Mouse (Mus musculus): ENCODE measurements around the gene Grifin. TPM values are rescaled to one million over a fixed set of nuclear protein-coding genes. Genes with fewer than 3 reads are reported as not detected.

Gene Grifin
- polyA plus RNA-seq, 1 experiment from 2014 or later, result 0.45 TPM

DNA sequence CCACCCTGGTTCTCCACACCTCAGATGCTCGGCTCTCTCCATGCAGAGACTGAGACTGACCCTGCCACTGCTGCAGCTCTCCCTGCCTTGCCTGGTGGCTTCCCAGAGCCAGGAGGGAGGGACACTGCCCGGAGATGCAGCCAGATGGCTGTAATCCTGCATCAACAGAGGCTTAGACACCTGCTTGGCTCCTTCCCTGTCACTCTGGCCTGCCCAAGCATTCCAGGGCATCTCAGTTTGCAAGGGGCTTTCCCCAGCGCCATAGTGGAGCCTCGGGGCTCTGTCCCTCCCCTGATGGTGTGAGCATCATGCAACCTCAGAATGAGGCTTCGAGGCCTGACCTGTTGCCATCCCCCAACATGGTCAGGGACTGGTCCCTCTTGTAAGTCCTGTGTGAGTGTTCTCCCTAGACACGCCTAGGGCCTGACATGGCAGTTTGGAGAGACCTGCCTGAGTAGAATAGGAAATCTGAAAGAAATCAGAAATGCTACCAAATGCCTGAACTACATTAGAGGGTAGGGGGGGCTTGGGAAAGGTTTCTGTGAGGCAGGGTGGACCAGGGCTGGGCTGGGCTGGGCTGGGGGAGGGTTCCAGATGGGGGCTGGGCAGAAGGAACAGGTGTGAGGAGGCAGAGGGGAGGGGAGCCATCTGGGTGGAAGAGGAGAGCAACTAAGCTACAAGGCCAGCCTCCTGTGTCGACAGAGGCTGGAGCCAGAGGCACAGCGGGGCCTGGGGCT is 18.3 kb upstream of the Grifin start:
- 32% methylated on average over 8 of the region's 8 CpGs for WGBS
- no peaks in the 10 kb centered on the region for H3K9me3 ChIP-seq (replicated peaks)
- no peaks in the 10 kb centered on the region for H3K27me3 ChIP-seq
- no peaks in the 10 kb centered on the region for H3K36me3 ChIP-seq
- no peak overlapping the region for H3K4me2 ChIP-seq
- H3K9ac ChIP-seq, result no peak overlapping the region
- H3K27ac ChIP-seq, result peak overlapping the region; percentile 24
- ATAC-seq (replicated peaks; ENCODE audit: low FRiP score), result no peak
- no peak overlapping the region for H3K4me3 ChIP-seq (replicated peaks)
- peaks cover 61% of the 10 kb centered on the region for H3K4me1 ChIP-seq

DNA sequence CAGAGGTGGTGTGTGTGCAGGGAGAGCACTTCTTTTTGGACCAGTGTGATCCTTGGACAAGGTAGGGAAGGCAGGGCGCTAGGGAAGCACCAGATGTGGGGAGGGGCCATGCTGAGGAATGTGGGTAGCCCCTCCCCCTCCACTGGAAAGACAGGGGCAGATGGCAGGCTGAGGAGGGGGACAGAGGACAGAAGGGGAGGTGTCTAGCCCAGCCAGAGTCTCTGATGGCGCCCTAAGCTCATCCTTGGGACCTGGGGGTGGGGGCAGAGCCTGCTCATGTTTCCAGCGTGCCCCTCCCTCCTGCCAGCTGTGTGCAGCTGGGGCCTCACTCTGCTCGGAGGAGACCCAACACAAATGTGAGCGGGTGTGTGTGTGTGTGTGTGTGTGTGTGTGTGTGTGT is 16.7 kb upstream of the Grifin start:
- no peaks in the 10 kb centered on the region for H3K36me3 ChIP-seq
- H3K9me3 ChIP-seq (replicated peaks), result no peaks in the 10 kb centered on the region
- no peak overlapping the region for H3K9ac ChIP-seq
- peak overlapping the region; percentile 24 for H3K27ac ChIP-seq
- H3K4me1 ChIP-seq, result peaks cover 57% of the 10 kb centered on the region
- peak; percentile 76 for ATAC-seq (replicated peaks; ENCODE audit: low FRiP score)
- no peak overlapping the region for H3K4me2 ChIP-seq
- H3K27me3 ChIP-seq, result no peaks in the 10 kb centered on the region
- H3K4me3 ChIP-seq (replicated peaks), result no peak overlapping the region
- 7% methylated on average over 5 of the region's 5 CpGs for WGBS

DNA sequence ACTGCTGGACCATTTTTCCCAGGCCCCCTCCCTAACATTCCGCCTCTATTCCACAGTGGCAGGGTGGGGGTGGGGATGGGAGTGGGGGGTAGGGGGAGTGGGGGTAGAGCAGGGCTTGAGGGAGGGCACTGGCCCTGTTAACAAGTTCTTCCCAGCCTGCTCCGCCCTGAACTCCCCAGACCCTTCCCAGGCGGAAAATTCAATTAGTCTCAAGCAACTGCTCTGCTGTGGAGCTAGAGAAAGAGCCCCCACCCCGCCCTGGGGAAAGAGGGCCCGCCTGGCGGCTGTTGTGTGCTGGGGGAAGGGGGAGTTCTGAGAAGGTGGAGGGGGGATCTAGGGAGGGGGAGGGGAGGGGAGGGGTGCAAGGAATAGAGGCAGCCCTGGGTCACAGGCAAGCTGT is 14.9 kb upstream of the Grifin start:
- peak; percentile 37 for ATAC-seq (replicated peaks; ENCODE audit: low FRiP score)
- H3K27ac ChIP-seq, result no peak overlapping the region
- H3K4me3 ChIP-seq (replicated peaks), result no peak overlapping the region
- H3K36me3 ChIP-seq, result no peaks in the 10 kb centered on the region
- no peaks in the 10 kb centered on the region for H3K27me3 ChIP-seq
- 23% methylated on average over 6 of the region's 6 CpGs for WGBS
- peaks cover 63% of the 10 kb centered on the region for H3K4me1 ChIP-seq
- H3K9ac ChIP-seq, result no peak overlapping the region
- no peak overlapping the region for H3K4me2 ChIP-seq
- no peaks in the 10 kb centered on the region for H3K9me3 ChIP-seq (replicated peaks)

DNA sequence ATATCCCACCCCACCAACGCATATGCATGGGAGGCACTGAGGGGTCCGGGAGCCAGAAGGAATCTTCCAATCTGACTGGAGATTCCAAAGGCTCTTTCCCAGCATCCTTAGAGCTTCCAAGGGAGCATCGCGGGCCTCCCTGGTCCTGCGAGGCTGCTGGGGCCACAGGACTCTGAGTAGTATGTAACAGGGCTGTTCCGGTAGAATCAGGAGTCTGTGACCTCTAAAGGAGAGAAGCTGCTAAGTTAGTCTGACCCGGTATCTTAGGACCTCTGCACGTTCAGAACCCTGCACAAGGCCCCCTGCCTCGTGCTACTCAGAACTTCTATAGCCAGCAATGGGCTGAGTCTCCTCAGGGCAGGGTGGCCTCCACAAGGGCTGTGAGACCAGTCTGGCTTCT is 14.3 kb upstream of the Grifin start:
- H3K27me3 ChIP-seq, result no peaks in the 10 kb centered on the region
- H3K36me3 ChIP-seq, result no peaks in the 10 kb centered on the region
- WGBS, result 30% methylated on average over 9 of the region's 9 CpGs
- H3K4me1 ChIP-seq, result peaks cover 58% of the 10 kb centered on the region
- no peak overlapping the region for H3K4me3 ChIP-seq (replicated peaks)
- H3K4me2 ChIP-seq, result no peak overlapping the region
- no peak overlapping the region for H3K9ac ChIP-seq
- H3K27ac ChIP-seq, result 0 out of 2 replicates have a peak overlapping the region, but pooled peaks have one; percentile 45
- peak; percentile 13; the same call in 1 of the 2 replicates for ATAC-seq (replicated peaks; ENCODE audit: low FRiP score)
- no peaks in the 10 kb centered on the region for H3K9me3 ChIP-seq (replicated peaks)

DNA sequence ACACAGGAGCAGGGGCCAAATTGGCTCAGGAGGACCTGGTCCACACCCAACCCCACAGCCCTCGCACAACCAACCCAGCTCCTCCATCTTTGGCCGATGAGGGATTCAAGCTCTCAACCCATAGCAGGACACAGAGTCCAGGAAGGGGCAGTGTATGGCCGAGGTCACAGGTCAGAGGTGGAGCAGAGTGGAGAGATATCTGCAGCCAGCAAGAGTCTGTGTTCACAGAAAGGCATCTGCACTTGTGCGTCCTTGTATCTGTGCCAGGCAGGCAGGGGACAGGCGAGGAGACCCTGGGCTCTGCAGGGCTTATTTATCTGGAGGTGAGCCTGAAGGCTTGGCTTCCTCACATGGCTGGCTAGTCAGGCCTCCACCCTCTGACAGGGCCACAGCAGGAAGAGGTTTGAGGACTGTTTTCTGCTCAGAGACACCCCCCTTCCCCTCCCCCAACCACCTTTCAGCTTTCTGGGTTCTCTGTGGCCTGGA is 10.6 kb upstream of the Grifin start:
- no peaks in the 10 kb centered on the region for H3K36me3 ChIP-seq
- no peak overlapping the region for H3K4me3 ChIP-seq (replicated peaks)
- H3K9me3 ChIP-seq (replicated peaks), result no peaks in the 10 kb centered on the region
- H3K9ac ChIP-seq, result no peak overlapping the region
- ATAC-seq (replicated peaks; ENCODE audit: low FRiP score), result no peak
- H3K27ac ChIP-seq, result 0 out of 2 replicates have a peak overlapping the region, but pooled peaks have one; percentile 41
- H3K27me3 ChIP-seq, result no peaks in the 10 kb centered on the region
- no peak overlapping the region for H3K4me2 ChIP-seq
- H3K4me1 ChIP-seq, result peaks cover 35% of the 10 kb centered on the region
- WGBS, result 58% methylated on average over 5 of the region's 5 CpGs

DNA sequence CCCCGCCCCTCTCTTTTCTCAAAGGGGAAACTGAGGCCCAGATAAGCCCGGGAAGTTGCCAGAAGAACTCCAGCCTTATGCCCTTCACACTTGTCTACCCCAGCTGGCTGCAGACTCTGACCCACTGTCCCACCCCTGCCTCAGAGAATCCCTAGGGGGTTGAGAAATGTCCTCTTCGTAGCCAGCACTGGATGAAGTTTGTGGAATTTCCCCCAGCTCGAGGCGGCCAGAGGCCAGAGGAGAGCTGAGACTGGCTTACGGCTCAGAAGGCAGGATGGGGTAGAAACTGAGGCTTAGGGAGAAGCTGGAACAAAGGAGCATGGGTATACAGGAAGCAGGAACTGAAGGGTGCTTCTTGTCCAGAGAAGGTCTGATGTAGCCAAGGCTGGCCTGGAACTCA is 7.7 kb upstream of the Grifin start:
- Histone ChIP-seq H3K4me3 (replicated peaks) (no peak overlapping the region), H3K4me1 (peaks cover 29% of the 10 kb centered on the region), H3K9me3 (replicated peaks) (no peaks in the 10 kb centered on the region), H3K27me3 (no peaks in the 10 kb centered on the region), H3K36me3 (no peaks in the 10 kb centered on the region), H3K4me2 (no peak overlapping the region), H3K9ac (no peak overlapping the region), H3K27ac (peak overlapping the region; percentile 16; the same call in 1 of the 2 replicates)
- WGBS, result 58% methylated on average over 6 of the region's 6 CpGs
- no peak for ATAC-seq (replicated peaks; ENCODE audit: low FRiP score)

DNA sequence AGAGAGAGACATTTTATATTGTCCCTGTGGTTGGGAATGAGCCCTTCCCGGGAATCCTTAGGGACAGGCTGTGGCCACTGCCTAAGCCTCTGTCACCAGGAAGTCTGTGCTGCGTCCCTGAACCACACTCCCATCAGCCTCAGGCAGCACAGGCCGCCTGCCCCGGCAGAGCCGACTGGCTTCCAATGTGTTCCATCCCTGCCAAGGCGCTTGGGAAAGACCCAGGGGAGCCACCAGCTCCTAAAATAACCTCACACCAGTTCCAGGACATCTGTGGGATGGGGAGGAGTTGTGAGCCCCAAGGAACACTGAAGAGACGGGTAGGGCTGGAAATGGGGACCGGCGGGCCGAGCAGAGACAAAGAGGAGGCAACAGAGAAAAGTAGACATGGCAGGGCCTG is 6.8 kb upstream of the Grifin start:
- Histone ChIP-seq H3K4me1 (peaks cover 38% of the 10 kb centered on the region), H3K27me3 (no peaks in the 10 kb centered on the region), H3K9me3 (replicated peaks) (no peaks in the 10 kb centered on the region), H3K36me3 (no peaks in the 10 kb centered on the region), H3K9ac (no peak overlapping the region), H3K4me2 (no peak overlapping the region), H3K4me3 (replicated peaks) (no peak overlapping the region), H3K27ac (peak overlapping the region; percentile 30; the same call in 1 of the 2 replicates)
- ATAC-seq (replicated peaks; ENCODE audit: low FRiP score), result no peak
- 62% methylated on average over 10 of the region's 10 CpGs for WGBS

DNA sequence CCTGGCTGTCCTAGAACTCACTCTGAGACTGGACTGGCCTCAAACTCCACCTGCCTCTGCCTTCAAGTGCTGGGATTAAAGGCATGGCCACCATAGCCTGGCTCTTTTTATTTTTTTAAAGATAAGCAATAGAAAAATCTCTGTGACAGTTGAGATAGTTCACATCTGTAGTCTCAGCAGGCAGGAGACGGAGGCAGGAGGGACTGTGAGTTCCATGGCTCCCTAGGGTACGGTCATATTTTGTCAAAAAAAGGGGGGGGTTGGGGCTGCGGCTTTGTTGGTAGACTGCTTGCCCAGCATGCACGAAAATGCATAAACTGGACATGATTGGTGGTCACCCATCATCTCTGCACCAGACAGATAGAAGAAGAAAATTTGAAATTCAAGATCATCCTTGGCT is 6.3 kb upstream of the Grifin start:
- no peak for ATAC-seq (replicated peaks; ENCODE audit: low FRiP score)
- no peaks in the 10 kb centered on the region for H3K9me3 ChIP-seq (replicated peaks)
- H3K4me2 ChIP-seq, result no peak overlapping the region
- H3K4me1 ChIP-seq, result peaks cover 43% of the 10 kb centered on the region
- H3K27ac ChIP-seq, result no peak overlapping the region
- 59% methylated on average over 4 of the region's 4 CpGs for WGBS
- H3K27me3 ChIP-seq, result no peaks in the 10 kb centered on the region
- no peak overlapping the region for H3K4me3 ChIP-seq (replicated peaks)
- H3K36me3 ChIP-seq, result no peaks in the 10 kb centered on the region
- no peak overlapping the region for H3K9ac ChIP-seq

DNA sequence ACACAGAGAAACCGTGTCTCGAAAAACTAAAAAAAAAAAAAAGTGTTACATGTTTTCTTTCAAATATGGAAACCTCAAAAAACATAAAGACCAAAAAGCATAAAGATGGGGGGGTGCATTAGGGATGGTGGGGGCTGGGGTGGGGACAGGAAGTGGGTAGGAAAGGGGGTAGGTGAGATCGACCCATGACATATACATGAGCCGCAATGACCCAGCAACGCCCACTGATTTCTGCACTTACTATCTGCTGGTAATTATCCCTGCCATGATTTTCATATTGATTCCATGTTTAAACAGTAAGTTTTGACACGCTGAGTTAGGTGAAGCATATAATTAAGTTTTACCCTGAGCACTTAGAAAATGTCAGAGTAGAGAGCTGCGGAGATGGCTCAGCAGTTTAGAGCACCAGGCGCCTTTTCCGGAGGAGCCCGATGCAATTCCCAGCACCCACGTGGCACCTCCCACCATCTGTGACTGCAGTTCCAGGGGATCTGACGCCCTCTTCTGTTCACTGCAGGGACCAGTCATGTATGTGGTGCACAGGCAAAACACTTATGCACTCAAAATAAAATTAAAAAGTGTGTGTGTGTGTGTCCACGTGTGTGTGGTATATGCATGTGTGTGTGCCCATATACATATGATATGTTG is 5.5 kb upstream of the Grifin start:
- WGBS, result 92% methylated on average over 13 of the region's 13 CpGs
- Histone ChIP-seq H3K4me3 (replicated peaks) (no peak overlapping the region), H3K9ac (no peak overlapping the region), H3K36me3 (no peaks in the 10 kb centered on the region), H3K27ac (no peak overlapping the region), H3K27me3 (no peaks in the 10 kb centered on the region), H3K9me3 (replicated peaks) (no peaks in the 10 kb centered on the region), H3K4me2 (no peak overlapping the region), H3K4me1 (peaks cover 49% of the 10 kb centered on the region)
- no peak for ATAC-seq (replicated peaks; ENCODE audit: low FRiP score)

DNA sequence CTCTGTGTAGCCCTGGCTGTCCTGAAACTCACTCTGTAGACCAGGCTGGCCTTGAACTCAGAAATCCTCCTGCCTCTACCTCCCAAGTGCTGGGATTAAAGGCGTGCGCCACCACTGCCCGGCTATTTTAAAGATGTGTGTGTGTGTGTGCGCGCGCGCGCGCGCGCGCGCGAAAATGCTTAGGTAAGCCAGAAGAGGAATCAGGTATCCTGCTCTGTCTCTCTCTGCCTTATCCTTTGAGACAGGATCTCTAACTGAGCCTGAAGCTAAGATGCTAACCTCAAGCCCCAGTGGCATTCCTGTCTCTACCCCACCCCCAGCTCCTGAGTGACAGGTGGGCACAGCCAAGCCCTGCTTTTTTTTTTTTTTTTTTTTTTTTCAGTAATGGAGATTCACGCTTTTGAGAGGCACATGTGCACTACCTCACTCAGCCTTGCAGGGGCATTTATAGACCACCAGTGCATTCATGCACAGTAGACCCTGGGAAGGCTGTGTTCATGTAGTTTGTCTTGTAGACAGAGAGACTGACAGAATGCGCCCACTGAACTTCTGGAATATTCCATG is 4.2 kb upstream of the Grifin start:
- Histone ChIP-seq H3K4me2 (no peak overlapping the region), H3K4me3 (replicated peaks) (no peak overlapping the region), H3K9me3 (replicated peaks) (no peaks in the 10 kb centered on the region), H3K9ac (no peak overlapping the region), H3K27ac (no peak overlapping the region), H3K27me3 (no peaks in the 10 kb centered on the region), H3K36me3 (no peaks in the 10 kb centered on the region), H3K4me1 (peaks cover 58% of the 10 kb centered on the region)
- 80% methylated on average over 16 of the region's 16 CpGs for WGBS
- ATAC-seq (replicated peaks; ENCODE audit: low FRiP score), result no peak

DNA sequence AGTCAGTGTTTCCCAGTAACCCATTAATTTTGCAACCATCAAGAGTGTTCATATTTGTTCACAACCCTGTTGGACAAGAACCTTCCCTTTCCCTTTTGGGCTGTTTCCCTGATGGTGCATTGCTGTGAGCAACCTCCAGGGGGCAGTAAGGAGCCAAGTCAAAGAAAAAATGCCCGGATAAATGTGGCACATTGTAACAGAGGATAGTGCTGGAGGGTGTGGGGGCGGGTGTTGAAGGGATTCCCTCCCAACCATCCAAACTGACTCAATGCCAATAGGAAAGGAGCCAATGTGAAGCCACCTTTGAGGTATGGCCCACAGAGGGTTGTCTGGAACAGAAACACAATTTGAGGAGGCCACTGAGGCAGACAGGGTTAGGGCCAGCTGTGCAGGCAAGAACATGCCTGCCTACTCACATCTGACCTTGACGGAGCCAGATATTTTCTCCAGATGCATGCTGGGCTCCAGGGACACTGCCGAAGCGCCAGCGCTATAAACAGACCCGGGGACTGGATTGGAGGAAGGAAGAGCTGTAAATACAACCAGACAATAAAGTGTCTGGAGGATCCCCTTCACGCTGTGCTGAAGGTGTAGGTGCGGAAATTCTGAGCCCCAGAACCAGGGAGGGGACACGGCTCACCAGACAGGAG is 3.6 kb upstream of the Grifin start:
- H3K4me1 ChIP-seq, result peaks cover 61% of the 10 kb centered on the region
- H3K9ac ChIP-seq, result 0 out of 2 replicates have a peak overlapping the region, but pooled peaks have one; percentile 29
- no peaks in the 10 kb centered on the region for H3K36me3 ChIP-seq
- H3K27ac ChIP-seq, result peak overlapping the region; percentile 45; the same call in 1 of the 2 replicates
- no peaks in the 10 kb centered on the region for H3K9me3 ChIP-seq (replicated peaks)
- ATAC-seq (replicated peaks; ENCODE audit: low FRiP score), result no peak
- no peaks in the 10 kb centered on the region for H3K27me3 ChIP-seq
- H3K4me2 ChIP-seq, result peak overlapping the region; percentile 39
- H3K4me3 ChIP-seq (replicated peaks), result no peak overlapping the region
- 15% methylated on average over 10 of the region's 10 CpGs for WGBS

DNA sequence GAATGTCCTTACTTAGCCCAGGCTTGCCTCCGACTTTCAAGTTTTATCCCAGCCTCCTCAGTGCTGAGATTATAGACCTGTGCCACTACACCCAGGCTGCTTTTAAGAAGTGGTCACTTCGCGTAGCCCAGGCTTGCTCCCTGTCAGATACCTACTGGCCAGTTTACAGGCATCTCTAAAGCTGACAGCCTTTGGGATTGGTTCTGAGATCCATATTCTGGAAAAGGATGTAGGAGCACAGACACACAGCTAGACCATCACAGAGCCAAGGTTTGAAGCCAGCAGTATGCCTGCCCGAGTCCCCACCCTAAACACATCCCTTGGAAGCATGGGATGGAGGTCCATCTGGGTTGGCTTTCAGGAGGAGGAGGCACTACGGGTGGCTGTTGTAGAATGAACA is 2.9 kb upstream of the Grifin start:
- Histone ChIP-seq H3K36me3 (no peaks in the 10 kb centered on the region), H3K4me3 (replicated peaks) (no peak overlapping the region), H3K27ac (no peak overlapping the region), H3K9ac (no peak overlapping the region), H3K4me2 (no peak overlapping the region), H3K9me3 (replicated peaks) (no peaks in the 10 kb centered on the region), H3K27me3 (no peaks in the 10 kb centered on the region), H3K4me1 (peaks cover 62% of the 10 kb centered on the region)
- ATAC-seq (replicated peaks; ENCODE audit: low FRiP score), result no peak
- WGBS, result 90% methylated on average over 5 of the region's 5 CpGs

Measured in kidney, embryonic 15.5 days (tissue).